Mouse (Mus musculus) forebrain, embryonic 15.5 days (tissue): Measurements from ENCODE around the gene Rnf220. TPM values are rescaled to one million over a fixed set of nuclear protein-coding genes. Genes with fewer than 3 reads are reported as not detected.

Experiments used
- ATAC-seq: fragments of 200-750 bp; cut with Nextera tagmentation; replicated peaks from 2 replicates; pipeline ENCODE4 v1.8.0; 2017; ENCODE audit warnings: mild to moderate bottlenecking, moderate TSS enrichment, moderate library complexity
- H3K27ac ChIP-seq: fragments of 300-500 bp; sonication (generic); replicated peaks from 2 replicates; pipeline ENCODE4 v1.5.1; 2015; ENCODE audit warnings: mild to moderate bottlenecking, inconsistent platforms
- H3K27me3 ChIP-seq: fragments of 300-500 bp; sonication (generic); 2 replicates; pipeline ENCODE4 v1.6.1; 2015; ENCODE audit warnings: inconsistent platforms
- H3K36me3 ChIP-seq: fragments of 300-500 bp; sonication (generic); 2 replicates; pipeline ENCODE4 v1.6.1; 2015; ENCODE audit warnings: mild to moderate bottlenecking, inconsistent platforms
- H3K4me1 ChIP-seq: fragments of 300-500 bp; sonication (generic); 2 replicates; pipeline ENCODE4 v1.6.1; 2015; ENCODE audit warnings: inconsistent platforms
- H3K4me2 ChIP-seq: fragments of 300-500 bp; sonication (generic); replicated peaks from 2 replicates; pipeline ENCODE4 v1.6.1; 2015; ENCODE audit warnings: mild to moderate bottlenecking, inconsistent platforms
- H3K4me3 ChIP-seq: fragments of 300-500 bp; sonication (generic); 2 replicates; pipeline ENCODE4 v1.5.1; 2015; ENCODE audit warnings: mild to moderate bottlenecking, inconsistent platforms
- H3K9ac ChIP-seq: fragments of 300-500 bp; sonication (generic); replicated peaks from 2 replicates; pipeline ENCODE4 v1.6.1; 2015; ENCODE audit warnings: mild to moderate bottlenecking, inconsistent platforms
- H3K9me3 ChIP-seq: fragments of 300-500 bp; sonication (generic); 2 replicates; pipeline ENCODE4 v1.6.1; 2016; ENCODE audit warnings: inconsistent platforms
- WGBS: fragments of 180-500 bp; shearing (Covaris S2); methylation state at CpG from one replicate; pipeline ENCODE4 v1.1.7; 2015; ENCODE audit warnings: mixed read lengths; 5-methylcytosine and 5-hydroxymethylcytosine counted together
- polyA plus RNA-seq: library from polyadenylated mRNA; unstranded; fragments of >200 nt; fragmentation: Nextera tagmentation; extraction: Ambion mirVana; gene quantifications from 2 replicates; pipeline ENCODE4 v1.2.1, GENCODE M21; 2015

Rnf220 gene
- polyA plus RNA-seq, 1 experiment from 2014 or later = 128 TPM

DNA sequence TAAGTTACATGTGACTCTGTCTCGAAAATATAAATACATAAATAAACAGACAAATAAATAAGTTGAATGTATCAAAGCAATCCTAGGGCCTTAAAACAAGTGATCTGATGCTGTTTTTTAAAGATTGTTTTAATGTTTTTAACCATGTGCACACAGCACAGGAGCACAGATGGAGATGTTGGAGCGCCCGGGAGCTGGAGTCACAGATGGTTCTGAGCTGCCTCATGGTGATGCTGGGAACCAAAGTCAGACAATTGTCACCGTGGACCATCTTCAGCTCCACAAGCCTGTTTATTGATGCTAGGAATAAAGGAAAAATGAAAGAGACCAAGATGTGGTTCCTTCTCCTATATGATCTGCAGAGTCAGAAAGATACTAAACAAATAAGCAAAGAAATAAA is 21.4 kb upstream of the Rnf220 start:
- H3K9me3 ChIP-seq = no peaks in the 10 kb centered on the region
- no peak for ATAC-seq
- no peak overlapping the region; the same call in 1 of the 2 replicates for H3K27ac ChIP-seq
- H3K4me2 ChIP-seq = no peak overlapping the region
- no peaks in the 10 kb centered on the region for H3K27me3 ChIP-seq
- 76% methylated on average over 4 of the region's 4 CpGs for WGBS
- H3K36me3 ChIP-seq = no peaks in the 10 kb centered on the region
- H3K9ac ChIP-seq = no peak overlapping the region
- H3K4me3 ChIP-seq = no peak overlapping the region
- H3K4me1 ChIP-seq = no peaks in the 10 kb centered on the region

DNA sequence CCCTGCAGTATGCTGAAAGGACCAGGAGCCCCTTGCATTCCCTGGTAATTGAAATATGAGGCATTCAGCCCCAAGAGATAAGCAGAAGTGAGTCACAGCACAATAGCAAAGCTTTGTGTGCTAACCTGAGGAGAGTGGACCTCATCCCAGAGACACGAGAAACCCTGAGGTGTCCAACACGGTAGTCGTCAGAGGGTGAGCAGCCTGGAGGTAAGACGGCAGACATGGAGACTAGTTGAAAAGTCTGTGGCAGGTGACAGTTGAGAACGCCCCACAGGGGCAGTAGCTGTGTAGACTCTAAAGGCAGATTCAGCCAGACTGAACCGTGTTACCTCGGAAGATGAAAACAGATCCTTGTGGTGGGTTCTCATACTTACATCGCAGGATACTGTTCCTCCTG is 2.2 kb upstream of the Rnf220 start:
- peaks cover 40% of the 10 kb centered on the region for H3K27me3 ChIP-seq
- no peak for ATAC-seq
- 95% methylated on average over 8 of the region's 8 CpGs for WGBS
- no peaks in the 10 kb centered on the region for H3K9me3 ChIP-seq
- H3K36me3 ChIP-seq = no peaks in the 10 kb centered on the region
- no peak overlapping the region for H3K27ac ChIP-seq
- H3K4me1 ChIP-seq = peaks cover 30% of the 10 kb centered on the region
- no peak overlapping the region for H3K4me3 ChIP-seq
- H3K4me2 ChIP-seq = no peak overlapping the region
- no peak overlapping the region for H3K9ac ChIP-seq

DNA sequence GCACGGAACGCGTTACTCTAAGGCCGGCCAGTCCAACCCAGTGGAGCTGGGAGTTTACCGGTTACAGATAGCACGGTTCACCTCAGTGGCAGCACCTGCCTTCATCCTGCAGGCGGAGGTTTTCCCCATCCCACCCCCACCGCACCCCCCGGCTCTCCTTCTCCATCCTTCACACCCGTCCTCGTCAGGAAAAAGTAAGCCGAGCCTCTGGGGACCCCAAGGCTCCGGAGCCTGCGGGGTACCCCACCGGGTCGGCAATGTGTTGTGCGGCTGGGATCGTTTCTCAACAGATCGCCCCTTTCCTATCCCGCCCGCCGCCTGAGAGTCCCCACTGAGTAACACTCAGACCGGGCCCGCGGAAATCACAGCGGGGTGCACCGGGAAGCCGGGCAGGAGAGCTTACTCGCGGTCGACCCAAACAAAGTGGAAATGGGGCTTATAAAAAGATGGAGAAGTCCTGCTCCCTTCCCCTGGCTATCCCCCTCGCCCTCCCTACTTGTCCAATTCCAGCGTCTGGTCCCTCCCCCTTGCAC is 917 bp downstream of the Rnf220 start:
- Histone ChIP-seq H3K27ac (peak overlapping the region; percentile 24; the same call in 1 of the 2 replicates), H3K4me2 (peak overlapping the region; percentile 70), H3K4me1 (peaks cover 39% of the 10 kb centered on the region), H3K4me3 (peak overlapping the region; percentile 45), H3K9me3 (no peaks in the 10 kb centered on the region), H3K36me3 (no peaks in the 10 kb centered on the region), H3K9ac (peak overlapping the region; percentile 34), H3K27me3 (peaks cover 63% of the 10 kb centered on the region)
- peak; percentile 27 for ATAC-seq
- WGBS = under 1% methylated on average over 33 of the region's 33 CpGs

DNA sequence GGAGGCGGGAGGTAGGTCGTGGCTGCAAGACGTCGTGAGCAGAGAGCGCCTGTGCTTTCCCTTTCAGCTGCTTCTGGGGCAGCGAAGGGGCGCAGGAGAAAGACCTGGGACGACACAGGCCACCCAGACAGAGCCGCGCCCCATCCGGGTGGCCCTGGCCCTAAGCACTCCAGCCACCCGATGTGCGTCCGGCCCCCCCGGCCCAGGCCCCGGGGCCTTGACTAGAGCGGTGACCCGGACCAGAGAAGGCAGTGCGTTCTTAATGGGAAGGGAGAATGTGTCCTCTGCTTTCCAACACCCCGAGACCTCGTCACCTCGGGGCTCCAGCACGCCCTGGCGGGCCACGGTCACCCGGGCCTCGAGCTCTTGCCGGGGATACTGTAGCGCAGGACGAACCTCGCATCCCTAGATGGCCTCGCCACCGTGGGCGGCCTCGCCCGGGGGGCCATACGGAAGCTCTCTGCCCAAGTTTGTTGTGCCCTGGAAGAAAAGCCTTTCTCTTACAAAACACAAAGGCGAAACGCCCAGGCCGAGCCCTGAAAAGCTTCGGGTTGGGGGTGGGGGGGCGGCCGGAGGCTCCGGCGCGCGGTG is 1.8 kb downstream of the Rnf220 start:
- 1% methylated on average over 47 of the region's 47 CpGs for WGBS
- Histone ChIP-seq H3K27me3 (peaks cover 72% of the 10 kb centered on the region), H3K4me3 (peak overlapping the region; percentile 37), H3K9ac (peak overlapping the region; percentile 40), H3K9me3 (no peaks in the 10 kb centered on the region), H3K27ac (peak overlapping the region; percentile 49; the same call in 1 of the 2 replicates), H3K4me1 (peaks cover 39% of the 10 kb centered on the region), H3K36me3 (no peaks in the 10 kb centered on the region), H3K4me2 (peak overlapping the region; percentile 44)
- ATAC-seq = no peak

DNA sequence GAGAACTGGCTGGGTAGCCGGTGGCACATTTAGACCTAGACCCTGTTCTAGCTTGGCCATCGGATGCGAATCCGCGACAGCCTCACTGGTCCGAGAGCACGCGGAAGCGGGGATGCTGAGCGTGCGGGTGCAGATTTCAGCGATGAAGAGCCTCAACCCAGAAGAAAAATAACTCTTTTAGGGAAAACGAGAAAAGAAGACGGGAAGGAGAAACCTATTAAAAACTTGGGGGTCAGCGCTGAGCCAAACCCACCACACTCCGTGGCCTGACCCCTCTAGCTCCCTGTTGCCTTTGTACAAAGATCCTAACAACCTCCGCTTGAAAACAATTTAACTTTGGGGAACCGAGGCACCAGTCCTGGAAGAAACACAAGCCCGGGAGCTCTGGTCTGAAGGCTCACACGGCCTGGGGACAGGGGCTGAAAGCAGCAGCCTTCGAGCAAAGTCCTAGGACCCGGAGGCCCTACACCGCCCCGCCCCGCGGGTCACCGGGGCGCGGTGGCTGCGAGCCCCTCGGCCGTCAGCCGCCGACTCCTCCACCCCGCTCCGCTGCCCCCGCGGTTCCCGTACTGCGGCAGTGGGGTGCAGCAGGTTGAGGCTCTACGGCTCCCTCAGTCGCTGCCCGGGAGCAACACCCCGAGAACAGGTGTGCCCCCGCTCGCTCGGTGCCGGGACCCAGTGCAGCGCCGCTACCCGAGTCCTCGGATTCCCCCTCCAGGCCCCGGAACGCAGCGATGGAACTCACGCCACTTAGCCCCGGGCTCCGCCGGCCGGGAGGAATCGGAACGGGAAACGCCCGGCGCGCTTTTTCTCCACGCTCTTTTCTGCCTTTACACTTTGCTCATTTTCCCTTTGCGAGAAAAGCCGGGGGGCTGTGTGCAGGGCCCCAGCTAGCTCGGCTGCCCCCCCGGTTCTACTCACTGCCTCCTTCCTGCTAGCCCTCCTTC is 2.7 kb downstream of the Rnf220 start:
- peaks cover 78% of the 10 kb centered on the region for H3K27me3 ChIP-seq

DNA sequence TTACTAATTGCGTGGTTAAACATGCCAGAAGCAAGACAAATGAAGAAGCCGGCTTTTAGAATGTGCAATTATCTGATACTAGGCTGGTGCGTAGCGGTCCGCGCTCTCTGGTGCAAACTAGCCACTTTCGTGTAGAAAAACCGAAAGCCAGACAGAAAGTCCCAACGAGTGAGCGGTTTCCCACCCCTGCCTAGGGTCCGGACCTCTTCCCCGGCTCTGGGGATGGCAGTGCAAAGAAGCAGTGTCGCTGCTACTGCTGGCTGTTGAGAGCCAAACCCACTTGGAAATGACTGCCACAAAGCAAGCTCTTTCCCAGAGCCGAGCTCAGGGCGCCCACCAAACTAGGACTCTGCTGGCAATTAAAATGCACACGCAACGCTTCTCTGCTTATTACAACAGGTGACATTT is 3.7 kb downstream of the Rnf220 start:
- H3K4me2 ChIP-seq = peak overlapping the region; percentile 9; the same call in 1 of the 2 replicates
- H3K27ac ChIP-seq = no peak overlapping the region
- H3K9ac ChIP-seq = no peak overlapping the region
- WGBS = 3% methylated on average over 17 of the region's 17 CpGs
- H3K4me1 ChIP-seq = peaks cover 39% of the 10 kb centered on the region
- H3K36me3 ChIP-seq = no peaks in the 10 kb centered on the region
- H3K4me3 ChIP-seq = 0 out of 2 replicates have a peak overlapping the region, but pooled peaks have one; percentile 1
- H3K9me3 ChIP-seq = no peaks in the 10 kb centered on the region
- no peak for ATAC-seq
- H3K27me3 ChIP-seq = peaks cover 76% of the 10 kb centered on the region

More for the DNA sequence above, 2.7 kb downstream of the Rnf220 start:
- Histone ChIP-seq H3K4me3 (peak overlapping the region; percentile 37), H3K36me3 (no peaks in the 10 kb centered on the region), H3K9me3 (no peaks in the 10 kb centered on the region), H3K27ac (peak overlapping the region; percentile 49; the same call in 1 of the 2 replicates), H3K4me1 (peaks cover 39% of the 10 kb centered on the region), H3K9ac (peak overlapping the region; percentile 40), H3K4me2 (peak overlapping the region; percentile 44)
- WGBS = under 1% methylated on average over 71 of the region's 71 CpGs
- no peak for ATAC-seq

DNA sequence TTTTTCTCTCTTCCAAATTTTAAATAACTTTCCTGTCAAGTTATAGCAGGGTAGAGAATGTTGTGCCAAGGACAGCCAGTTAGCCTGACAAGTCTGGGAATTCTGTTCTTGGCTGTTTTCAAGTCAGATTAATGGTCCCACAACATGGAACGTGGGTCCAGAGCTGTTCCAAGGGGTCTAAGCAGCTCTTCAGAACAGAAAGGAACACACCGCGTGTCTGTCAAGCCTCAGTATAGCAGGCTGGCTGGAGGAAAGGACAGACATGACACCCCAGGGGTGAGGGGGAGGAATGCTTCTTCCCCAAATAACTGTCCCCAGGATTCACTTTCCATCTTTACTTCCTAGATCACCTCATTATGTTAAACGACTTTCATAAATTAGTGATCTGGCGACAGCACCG is 5.0 kb downstream of the Rnf220 start:
- Histone ChIP-seq H3K9ac (no peak overlapping the region), H3K27me3 (peaks cover 79% of the 10 kb centered on the region), H3K4me1 (peaks cover 36% of the 10 kb centered on the region), H3K36me3 (no peaks in the 10 kb centered on the region), H3K9me3 (no peaks in the 10 kb centered on the region), H3K4me3 (no peak overlapping the region), H3K4me2 (no peak overlapping the region), H3K27ac (no peak overlapping the region)
- no peak for ATAC-seq
- WGBS = 69% methylated on average over 6 of the region's 6 CpGs

DNA sequence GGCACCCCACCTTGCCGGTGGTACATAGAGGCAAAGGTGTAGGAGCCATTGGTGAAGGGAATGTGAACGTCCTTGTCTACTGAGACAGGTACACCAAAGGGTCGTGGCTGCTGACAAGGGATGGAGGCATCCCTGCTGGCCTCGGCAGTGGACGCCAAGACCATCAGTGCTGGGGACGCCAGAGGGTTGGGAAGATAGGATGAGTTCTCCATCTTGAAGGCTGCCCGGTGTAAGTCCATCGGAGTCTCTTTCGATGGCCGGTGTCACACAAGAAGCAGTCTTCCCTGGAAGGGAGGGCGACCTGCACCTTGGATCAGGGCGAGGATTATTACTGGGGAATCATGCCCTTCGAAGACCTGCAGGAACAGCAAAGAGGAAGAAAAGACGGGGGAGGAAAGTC is 6.9 kb downstream of the Rnf220 start:
- Histone ChIP-seq H3K4me3 (no peak overlapping the region), H3K4me1 (peaks cover 21% of the 10 kb centered on the region), H3K9ac (no peak overlapping the region), H3K9me3 (no peaks in the 10 kb centered on the region), H3K27ac (no peak overlapping the region), H3K36me3 (no peaks in the 10 kb centered on the region), H3K4me2 (no peak overlapping the region), H3K27me3 (peaks cover 84% of the 10 kb centered on the region)
- WGBS = 86% methylated on average over 14 of the region's 14 CpGs
- no peak for ATAC-seq

DNA sequence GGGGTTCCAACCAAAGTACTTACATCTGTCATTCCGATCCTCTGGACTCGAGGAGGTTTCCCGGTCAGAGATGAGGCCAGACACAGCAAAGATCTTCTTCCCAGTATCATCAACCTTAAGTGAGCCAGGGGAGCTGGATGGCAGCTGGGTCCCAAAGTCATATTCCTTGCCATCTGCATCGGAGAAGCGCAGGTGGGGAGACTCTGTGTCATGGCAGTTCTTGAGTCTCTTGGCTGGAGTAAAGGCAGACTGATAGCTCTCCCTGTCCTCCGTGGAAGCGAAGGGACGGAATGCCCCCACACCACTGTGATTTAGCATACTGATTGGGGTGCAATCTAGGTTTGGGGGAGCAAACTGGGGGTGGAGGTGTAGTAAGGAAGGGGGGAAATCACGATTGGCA is 7.3 kb downstream of the Rnf220 start:
- no peaks in the 10 kb centered on the region for H3K36me3 ChIP-seq
- no peak for ATAC-seq
- H3K4me2 ChIP-seq = no peak overlapping the region
- no peak overlapping the region for H3K27ac ChIP-seq
- H3K27me3 ChIP-seq = peaks cover 84% of the 10 kb centered on the region
- H3K9ac ChIP-seq = no peak overlapping the region
- H3K4me3 ChIP-seq = no peak overlapping the region
- 92% methylated on average over 9 of the region's 9 CpGs for WGBS
- peaks cover 21% of the 10 kb centered on the region for H3K4me1 ChIP-seq
- no peaks in the 10 kb centered on the region for H3K9me3 ChIP-seq

DNA sequence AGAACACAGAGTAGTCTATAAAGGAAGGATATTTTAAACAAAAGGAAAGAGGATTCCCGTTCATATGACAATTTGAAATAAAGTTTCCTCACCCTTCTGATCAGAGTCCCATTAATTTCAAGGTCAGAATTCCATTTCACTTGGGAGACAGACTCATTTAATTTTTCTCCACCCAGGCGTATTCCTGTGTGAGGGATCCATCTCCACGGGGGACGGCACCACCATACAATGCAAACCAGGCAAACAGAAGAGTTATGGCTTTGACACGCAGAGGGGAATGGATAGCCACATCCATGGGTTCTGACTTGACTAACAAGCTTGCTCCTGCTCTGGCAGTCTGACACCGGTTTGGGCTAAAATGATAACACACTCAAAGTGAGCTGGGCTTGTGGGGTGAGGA is 9.4 kb downstream of the Rnf220 start:
- Histone ChIP-seq H3K9ac (no peak overlapping the region), H3K4me1 (peaks cover 14% of the 10 kb centered on the region), H3K4me2 (no peak overlapping the region), H3K4me3 (no peak overlapping the region), H3K27me3 (peaks cover 84% of the 10 kb centered on the region), H3K9me3 (no peaks in the 10 kb centered on the region), H3K36me3 (no peaks in the 10 kb centered on the region), H3K27ac (no peak overlapping the region)
- WGBS = 75% methylated on average over 6 of the region's 6 CpGs
- ATAC-seq = no peak

DNA sequence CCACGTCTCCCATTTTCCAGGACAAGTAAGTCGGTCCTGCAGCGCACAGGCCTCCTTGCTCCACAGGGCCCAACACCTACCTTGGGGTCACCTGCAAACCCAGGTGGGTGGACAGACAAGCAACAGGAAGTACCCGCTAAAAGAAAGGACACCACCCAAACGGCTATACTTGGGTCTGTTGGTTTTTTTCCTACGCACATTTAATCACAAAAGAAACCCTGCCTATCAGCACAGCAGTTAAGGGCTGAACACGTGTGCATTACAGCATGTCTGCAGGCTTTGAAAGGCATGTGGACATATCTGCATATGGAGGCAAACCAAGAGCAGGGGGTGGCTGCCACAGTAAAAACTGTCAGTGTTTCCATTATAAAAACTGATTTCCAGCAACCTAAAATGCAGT is 10.7 kb downstream of the Rnf220 start:
- 84% methylated on average over 7 of the region's 7 CpGs for WGBS
- Histone ChIP-seq H3K9me3 (no peaks in the 10 kb centered on the region), H3K36me3 (no peaks in the 10 kb centered on the region), H3K4me3 (no peak overlapping the region), H3K27ac (no peak overlapping the region), H3K4me2 (no peak overlapping the region), H3K9ac (no peak overlapping the region), H3K27me3 (peaks cover 71% of the 10 kb centered on the region), H3K4me1 (peaks cover 14% of the 10 kb centered on the region)
- ATAC-seq = no peak
